Mouse (Mus musculus): ENCODE results near the gene Hoxa2.

Hoxa2 gene

GRCm38 (mm10) chr6:52121173-52121572 lies 43.5 kb downstream of the Hoxa2 start:
- no peak for DNase-seq

GRCm38 (mm10) chr6:52118903-52119635 lies 45.6 kb downstream of the Hoxa2 start:
- DNase-seq = no peak

- no peak for DNase-seq
These were observed 48.7 kb downstream of the Hoxa2 start for GRCm38 (mm10) chr6:52115899-52116298.

Data from spleen, adult 18-20 months (tissue).